Mouse (Mus musculus): ENCODE data around the gene Olfr1392. TPM values are rescaled to one million over a fixed set of nuclear protein-coding genes. Genes with fewer than 3 reads are reported as not detected.
A peak's percentile ranks its signal among the peaks of the same experiment; 100 is the strongest.

The Olfr1392 gene
- polyA plus RNA-seq, 1 experiment from 2014 or later = not detected

- H3K9ac ChIP-seq = peak overlapping the region; percentile 26; the same call in 1 of the 2 replicates
- peak overlapping the region; percentile 68 for H3K4me3 ChIP-seq (replicated peaks)
- H3K4me2 ChIP-seq = peak overlapping the region; percentile 86
- 9% methylated on average over 12 of the region's 12 CpGs for WGBS (ENCODE audit: insufficient replicate concordance)
- peak overlapping the region; percentile 94 for H3K27ac ChIP-seq (replicated peaks)
- no peaks in the 10 kb centered on the region for H3K9me3 ChIP-seq (replicated peaks)
- no peaks in the 10 kb centered on the region for H3K36me3 ChIP-seq (replicated peaks)
- peaks cover 80% of the 10 kb centered on the region for H3K4me1 ChIP-seq (replicated peaks)
- H3K27me3 ChIP-seq = no peaks in the 10 kb centered on the region
- ATAC-seq (ENCODE audit: insufficient read depth) = no peak
Observed at GRCm38 (mm10) chr11:49245634-49246415, 39.3 kb upstream of the Olfr1392 start.

- 68% methylated on average over 4 of the region's 4 CpGs for WGBS (ENCODE audit: insufficient replicate concordance)
- no peak for ATAC-seq (ENCODE audit: insufficient read depth)
- Histone ChIP-seq H3K27me3 (no peaks in the 10 kb centered on the region), H3K4me3 (replicated peaks) (peak overlapping the region; percentile 68), H3K4me2 (peak overlapping the region; percentile 86), H3K27ac (replicated peaks) (peak overlapping the region; percentile 94; the same call in 1 of the 2 replicates), H3K36me3 (replicated peaks) (no peaks in the 10 kb centered on the region), H3K9me3 (replicated peaks) (no peaks in the 10 kb centered on the region), H3K4me1 (replicated peaks) (peaks cover 83% of the 10 kb centered on the region), H3K9ac (no peak overlapping the region)
Observed at GRCm38 (mm10) chr11:49246523-49246922, 38.6 kb upstream of the Olfr1392 start.

- Histone ChIP-seq H3K36me3 (replicated peaks) (peaks cover 5% of the 10 kb centered on the region; the same call in 1 of the 2 replicates), H3K4me3 (replicated peaks) (peak overlapping the region; percentile 68), H3K27me3 (no peaks in the 10 kb centered on the region), H3K4me2 (peak overlapping the region; percentile 86), H3K9me3 (replicated peaks) (no peaks in the 10 kb centered on the region), H3K4me1 (replicated peaks) (peaks cover 90% of the 10 kb centered on the region), H3K27ac (replicated peaks) (peak overlapping the region; percentile 94; the same call in 1 of the 2 replicates), H3K9ac (0 out of 2 replicates have a peak overlapping the region, but pooled peaks have one; percentile 5)
- ATAC-seq (ENCODE audit: insufficient read depth) = no peak
- 36% methylated on average over 2 of the region's 2 CpGs for WGBS (ENCODE audit: insufficient replicate concordance)
Observed at GRCm38 (mm10) chr11:49247255-49247654, 37.8 kb upstream of the Olfr1392 start.

GRCm38 (mm10) chr11:49248226-49248973 is 36.7 kb upstream of the Olfr1392 start:
- Histone ChIP-seq H3K4me2 (peak overlapping the region; percentile 86), H3K4me1 (replicated peaks) (peaks cover 91% of the 10 kb centered on the region), H3K27me3 (no peaks in the 10 kb centered on the region), H3K36me3 (replicated peaks) (peaks cover 15% of the 10 kb centered on the region), H3K4me3 (replicated peaks) (no peak overlapping the region), H3K9ac (no peak overlapping the region), H3K9me3 (replicated peaks) (no peaks in the 10 kb centered on the region), H3K27ac (replicated peaks) (peak overlapping the region; percentile 92)
- no peak for ATAC-seq (ENCODE audit: insufficient read depth)
- WGBS (ENCODE audit: insufficient replicate concordance) = 51% methylated on average over 6 of the region's 6 CpGs

GRCm38 (mm10) chr11:49248974-49249700 is 35.9 kb upstream of the Olfr1392 start:
- ATAC-seq (ENCODE audit: insufficient read depth) = no peak
- peak overlapping the region; percentile 75 for H3K4me3 ChIP-seq (replicated peaks)
- H3K27me3 ChIP-seq = no peaks in the 10 kb centered on the region
- peaks cover 22% of the 10 kb centered on the region for H3K36me3 ChIP-seq (replicated peaks)
- H3K9ac ChIP-seq = peak overlapping the region; percentile 19; the same call in 1 of the 2 replicates
- WGBS (ENCODE audit: insufficient replicate concordance) = 43% methylated on average over 6 of the region's 6 CpGs
- peak overlapping the region; percentile 82 for H3K4me2 ChIP-seq
- H3K9me3 ChIP-seq (replicated peaks) = no peaks in the 10 kb centered on the region
- H3K4me1 ChIP-seq (replicated peaks) = peaks cover 98% of the 10 kb centered on the region
- H3K27ac ChIP-seq (replicated peaks) = peak overlapping the region; percentile 92

- Histone ChIP-seq H3K36me3 (replicated peaks) (peaks cover 30% of the 10 kb centered on the region), H3K27me3 (no peaks in the 10 kb centered on the region), H3K4me2 (peak overlapping the region; percentile 82), H3K4me3 (replicated peaks) (peak overlapping the region; percentile 75), H3K27ac (replicated peaks) (peak overlapping the region; percentile 92), H3K4me1 (replicated peaks) (peaks cover 98% of the 10 kb centered on the region), H3K9me3 (replicated peaks) (no peaks in the 10 kb centered on the region), H3K9ac (peak overlapping the region; percentile 86)
- ATAC-seq (ENCODE audit: insufficient read depth) = peak; percentile 11
- WGBS (ENCODE audit: insufficient replicate concordance) = 4% methylated on average over 10 of the region's 10 CpGs
Observed at GRCm38 (mm10) chr11:49249811-49250421, 35.2 kb upstream of the Olfr1392 start.

- Histone ChIP-seq H3K27me3 (no peaks in the 10 kb centered on the region), H3K36me3 (replicated peaks) (peaks cover 38% of the 10 kb centered on the region), H3K27ac (replicated peaks) (peak overlapping the region; percentile 92), H3K4me2 (peak overlapping the region; percentile 82), H3K9me3 (replicated peaks) (no peaks in the 10 kb centered on the region), H3K9ac (peak overlapping the region; percentile 86), H3K4me1 (replicated peaks) (peaks cover 96% of the 10 kb centered on the region), H3K4me3 (replicated peaks) (peak overlapping the region; percentile 75)
- under 1% methylated on average over 45 of the region's 45 CpGs for WGBS (ENCODE audit: insufficient replicate concordance)
- ATAC-seq (ENCODE audit: insufficient read depth) = peak; percentile 94
Observed at GRCm38 (mm10) chr11:49250422-49251379, 34.4 kb upstream of the Olfr1392 start.

- H3K9me3 ChIP-seq (replicated peaks) = no peaks in the 10 kb centered on the region
- peaks cover 45% of the 10 kb centered on the region for H3K36me3 ChIP-seq (replicated peaks)
- peak overlapping the region; percentile 82 for H3K4me2 ChIP-seq
- H3K27ac ChIP-seq (replicated peaks) = peak overlapping the region; percentile 92
- H3K4me1 ChIP-seq (replicated peaks) = peaks cover 92% of the 10 kb centered on the region
- H3K27me3 ChIP-seq = no peaks in the 10 kb centered on the region
- 19% methylated on average over 7 of the region's 7 CpGs for WGBS (ENCODE audit: insufficient replicate concordance)
- no peak for ATAC-seq (ENCODE audit: insufficient read depth)
- peak overlapping the region; percentile 75 for H3K4me3 ChIP-seq (replicated peaks)
- H3K9ac ChIP-seq = peak overlapping the region; percentile 86
Observed at GRCm38 (mm10) chr11:49251380-49251761, 33.7 kb upstream of the Olfr1392 start.

- WGBS (ENCODE audit: insufficient replicate concordance) = 38% methylated on average over 5 of the region's 5 CpGs
- H3K4me2 ChIP-seq = peak overlapping the region; percentile 82
- peaks cover 91% of the 10 kb centered on the region for H3K4me1 ChIP-seq (replicated peaks)
- H3K27me3 ChIP-seq = no peaks in the 10 kb centered on the region
- ATAC-seq (ENCODE audit: insufficient read depth) = no peak
- peak overlapping the region; percentile 86 for H3K9ac ChIP-seq
- no peaks in the 10 kb centered on the region for H3K9me3 ChIP-seq (replicated peaks)
- peak overlapping the region; percentile 75 for H3K4me3 ChIP-seq (replicated peaks)
- H3K36me3 ChIP-seq (replicated peaks) = peaks cover 52% of the 10 kb centered on the region
- H3K27ac ChIP-seq (replicated peaks) = peak overlapping the region; percentile 92
Observed at GRCm38 (mm10) chr11:49252048-49252447, 33.0 kb upstream of the Olfr1392 start.

Measured in liver, embryonic 15.5 days (tissue).